Mouse (Mus musculus) telencephalon, adult 2 months (tissue): ENCODE results near the gene Olfr221.
A peak's percentile ranks its signal among the peaks of the same experiment; 100 is the strongest.

Source experiments
- DNase-seq: peaks from one replicate; pipeline ENCODE4 v3.0.0-alpha.2; 2011; ENCODE audit warnings: low read depth, low spot score

Gene Olfr221

DNA sequence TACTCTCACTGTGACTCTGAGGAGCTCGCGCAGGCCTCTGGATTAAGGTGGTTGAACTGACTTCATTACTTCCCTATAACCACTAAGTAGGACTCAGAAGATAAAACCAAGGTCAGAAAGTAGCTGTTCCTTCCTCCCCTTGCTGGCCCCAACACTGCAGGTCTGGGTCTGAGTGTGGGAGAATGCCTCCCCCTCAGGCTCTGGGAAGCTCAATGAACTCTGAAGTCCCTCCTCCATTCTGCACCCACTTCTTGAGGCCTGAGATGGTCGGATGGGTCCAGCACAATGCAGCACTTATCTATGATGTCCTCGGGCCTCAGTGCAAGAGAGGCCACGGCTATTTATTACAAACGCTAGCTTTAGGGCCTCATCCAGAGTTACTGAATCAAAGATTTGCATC is 36.6 kb downstream of the Olfr221 start:
- no peak for DNase-seq

DNA sequence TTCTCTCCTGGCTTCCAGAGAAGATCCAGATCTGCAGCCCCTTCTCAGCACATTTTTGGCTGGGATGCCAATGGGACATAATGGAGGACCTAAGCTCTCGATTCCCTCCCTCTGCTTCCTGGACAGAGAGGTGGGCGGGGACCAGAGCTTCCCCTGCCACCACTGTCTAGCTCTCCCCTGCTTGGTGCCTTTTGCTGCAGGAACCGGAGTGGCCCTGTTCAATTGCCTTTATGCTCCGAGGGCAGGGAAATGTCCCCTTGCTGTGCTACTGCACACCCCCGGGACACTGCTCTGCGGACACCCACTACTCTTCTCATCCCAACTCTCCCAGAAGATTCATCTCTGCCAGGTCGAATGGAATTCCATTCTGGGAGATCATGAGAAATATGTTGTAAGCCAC is 37.1 kb downstream of the Olfr221 start:
- DNase-seq: no peak

DNA sequence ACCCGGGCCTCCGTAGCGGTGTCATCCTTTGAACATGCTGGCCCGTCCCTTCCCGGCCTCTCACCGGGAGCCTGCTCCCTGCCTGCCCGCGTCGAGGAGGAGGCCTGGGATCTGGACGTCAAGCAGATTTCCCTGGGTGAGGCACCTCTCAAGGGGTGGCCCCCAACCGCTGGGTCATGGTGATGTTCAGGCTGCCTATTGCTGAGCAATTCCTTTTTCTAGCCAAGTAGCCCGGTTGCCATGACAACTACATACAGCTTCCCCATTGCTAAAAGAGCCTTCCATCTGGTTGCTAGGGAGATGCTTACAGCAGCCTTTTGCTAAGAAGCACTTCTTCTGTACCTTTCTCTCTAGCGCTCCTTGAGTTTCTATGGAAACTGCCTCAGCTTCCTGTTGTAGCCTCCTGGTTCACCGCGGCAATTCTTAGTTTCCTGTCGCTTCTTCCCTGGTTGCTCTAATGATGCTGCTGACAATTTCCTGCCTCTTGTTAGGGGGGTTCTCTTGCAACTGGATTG is 38.2 kb downstream of the Olfr221 start:
- DNase-seq: peak; percentile 97

DNA sequence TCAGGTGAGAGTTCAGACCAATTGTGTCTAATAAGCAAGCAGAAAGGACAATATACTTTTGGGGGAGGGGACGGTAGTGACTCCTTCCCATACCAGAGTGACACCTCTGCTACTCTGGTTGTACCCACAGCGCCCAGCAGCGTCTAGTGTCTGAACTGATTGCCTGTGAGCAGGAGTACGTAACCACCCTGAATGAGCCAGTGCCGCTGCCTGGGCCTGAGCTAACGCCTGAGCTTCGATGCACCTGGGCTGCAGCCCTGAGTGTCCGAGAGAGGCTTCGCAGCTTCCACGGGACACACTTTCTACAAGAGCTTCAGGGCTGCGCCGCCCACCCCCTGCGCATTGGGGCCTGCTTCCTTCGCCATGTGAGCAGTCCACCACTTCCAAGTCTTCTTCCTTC is 44.8 kb downstream of the Olfr221 start:
- DNase-seq: no peak

DNA sequence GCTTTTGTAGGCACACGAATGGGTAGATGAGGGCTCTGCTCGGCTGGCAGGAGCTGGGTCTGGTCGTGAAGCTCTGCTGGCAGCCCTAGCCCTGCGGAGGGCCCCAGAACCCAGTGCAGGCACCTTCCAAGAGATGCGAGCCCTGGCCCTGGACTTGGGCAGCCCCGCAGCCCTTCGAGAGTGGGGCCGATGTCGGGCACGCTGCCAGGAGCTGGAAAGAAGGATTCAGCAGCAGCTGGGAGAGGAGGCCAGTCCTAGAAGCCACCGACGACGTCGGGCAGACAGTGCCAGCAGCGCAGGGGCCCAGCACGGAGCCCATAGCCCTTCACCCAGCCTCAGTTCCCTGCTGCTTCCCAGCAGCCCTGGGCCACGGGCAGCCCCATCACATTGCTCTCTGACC is 45.4 kb downstream of the Olfr221 start:
- DNase-seq: no peak

DNA sequence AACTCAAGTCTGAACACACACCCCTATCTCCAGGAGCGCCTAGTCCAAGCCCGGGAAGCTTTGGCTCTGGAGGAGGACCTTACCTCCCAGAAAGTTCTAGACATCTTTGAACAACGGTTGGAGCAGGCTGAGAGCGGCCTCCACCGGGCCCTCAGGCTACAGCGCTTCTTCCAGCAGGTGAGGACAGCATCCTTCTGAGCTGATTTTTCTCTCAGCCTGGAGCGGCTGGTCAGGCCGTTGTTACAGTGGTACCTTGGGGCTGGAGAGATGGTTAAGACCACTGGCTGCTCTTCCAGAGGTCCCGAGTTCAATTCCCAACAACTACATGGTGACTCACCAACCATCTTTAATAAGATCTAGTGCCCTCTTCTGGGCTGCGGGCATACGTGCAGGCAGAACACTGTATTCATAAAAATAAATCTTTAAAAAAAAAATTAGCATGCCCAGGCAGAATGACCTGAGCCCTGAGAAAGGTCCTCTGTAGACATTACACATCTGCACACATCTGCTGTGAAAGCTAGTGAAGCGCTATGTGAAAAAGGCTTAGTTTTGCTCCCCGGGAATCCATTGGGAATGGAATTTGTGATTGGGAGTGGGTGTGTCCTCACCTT is 45.9 kb downstream of the Olfr221 start:
- DNase-seq: no peak

DNA sequence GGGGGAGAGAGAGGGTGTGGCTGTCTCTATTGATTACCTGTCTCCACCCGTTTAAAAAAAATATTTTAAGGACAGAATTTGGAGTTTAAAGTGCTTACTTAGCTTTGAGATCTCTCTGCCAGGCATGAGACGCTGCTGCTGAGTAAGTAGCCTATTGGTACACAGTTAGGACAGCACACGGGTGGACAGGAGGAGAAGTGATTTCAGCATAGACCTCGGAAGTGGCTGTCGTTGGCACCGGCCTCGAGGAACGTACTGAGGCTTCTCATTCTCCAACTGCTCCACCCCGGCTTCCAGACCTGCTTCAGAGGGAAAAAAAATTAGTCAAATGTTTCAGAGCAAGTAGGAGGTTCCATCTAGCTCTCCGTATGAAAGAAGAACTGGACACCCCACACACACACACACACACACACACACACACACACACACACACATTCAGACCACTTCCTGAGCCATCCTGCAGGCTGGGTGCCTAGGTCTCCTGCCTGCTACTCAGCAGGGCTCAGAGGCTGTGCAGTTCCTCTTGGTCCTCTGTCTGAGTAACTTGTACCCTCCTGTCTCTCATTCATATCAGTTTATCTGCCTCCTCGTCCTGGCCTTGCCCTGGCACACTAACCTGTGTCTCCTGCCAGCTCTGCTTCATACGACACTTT is 46.9 kb downstream of the Olfr221 start:
- DNase-seq: no peak

DNA sequence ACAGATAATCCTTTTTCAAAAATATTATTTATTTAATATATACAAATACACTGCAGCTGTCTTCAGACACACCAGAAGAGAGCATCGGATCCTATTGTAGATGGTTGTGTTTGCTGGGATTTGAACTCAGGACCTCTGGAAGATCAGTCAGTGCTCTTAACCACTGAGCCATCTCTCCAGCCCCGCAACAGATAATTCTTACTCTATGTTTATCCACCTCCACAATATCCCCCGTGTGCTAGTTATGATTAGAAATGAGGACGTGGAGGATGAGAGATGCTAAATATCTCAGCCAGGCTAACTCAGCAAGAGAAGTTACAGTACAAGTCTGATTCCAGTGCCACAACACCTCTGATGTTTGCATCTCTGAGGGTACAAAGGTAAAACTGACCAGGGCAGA is 47.8 kb downstream of the Olfr221 start:
- no peak for DNase-seq

DNA sequence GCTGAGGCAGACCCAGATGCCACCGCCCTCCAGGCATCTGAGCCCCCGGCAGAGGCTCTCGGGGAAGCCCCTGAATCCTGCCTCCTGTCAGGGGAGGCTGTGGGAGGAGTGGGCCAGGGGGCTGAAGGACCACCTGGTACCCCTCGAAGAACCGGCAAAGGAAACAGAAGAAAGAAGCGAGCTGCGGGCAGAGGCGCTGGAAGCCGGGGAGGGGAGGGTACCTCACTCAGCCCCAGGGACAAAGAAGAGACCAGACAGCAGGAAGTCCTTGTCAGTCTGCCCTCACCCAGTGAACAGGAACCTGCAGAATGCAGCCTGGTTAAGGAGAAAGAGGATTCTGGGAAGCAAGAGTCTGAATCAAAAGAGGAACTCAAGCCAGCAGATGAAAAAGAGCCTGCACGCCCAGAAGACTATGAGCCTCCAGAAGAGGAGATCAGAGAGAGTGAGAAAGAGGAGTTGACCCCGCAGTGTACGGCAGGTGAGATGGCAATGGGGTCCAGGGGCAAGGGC is 52.7 kb downstream of the Olfr221 start:
- DNase-seq: no peak

DNA sequence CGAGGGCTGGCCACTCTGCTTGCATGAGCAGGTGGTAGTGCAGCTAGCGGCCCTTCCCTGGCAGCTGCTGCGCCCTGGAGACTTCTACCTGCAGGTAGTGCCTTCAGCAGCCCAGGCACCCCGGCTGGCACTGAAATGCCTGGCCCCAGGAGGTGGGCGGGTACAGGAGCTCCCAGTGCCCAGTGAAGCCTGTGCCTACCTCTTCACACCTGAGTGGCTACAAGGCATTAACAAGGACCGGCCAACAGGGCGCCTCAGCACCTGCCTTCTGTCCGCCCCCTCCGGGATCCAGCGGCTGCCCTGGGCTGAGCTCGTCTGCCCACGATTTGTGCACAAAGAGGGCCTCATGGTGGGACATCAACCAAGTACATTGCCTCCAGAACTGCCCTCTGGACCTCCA is 53.5 kb downstream of the Olfr221 start:
- DNase-seq: no peak

DNA sequence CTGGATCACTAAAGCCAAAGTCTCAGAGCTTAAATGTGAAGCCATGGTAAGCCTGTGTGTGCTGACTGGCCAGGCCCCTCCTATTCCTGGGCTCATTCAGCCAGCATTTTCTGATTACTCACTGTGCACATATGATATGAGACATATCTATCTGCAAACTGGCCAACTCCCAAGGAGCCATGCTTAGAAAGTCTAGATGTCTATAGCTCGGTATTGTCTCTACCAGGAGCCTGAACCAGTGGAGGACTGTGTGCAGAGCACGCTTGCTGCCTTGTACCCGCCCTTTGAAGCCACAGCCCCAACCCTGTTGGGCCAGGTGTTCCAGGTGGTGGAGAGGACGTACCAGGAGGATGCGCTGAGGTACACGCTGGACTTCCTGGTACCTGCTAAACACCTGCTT is 55.1 kb downstream of the Olfr221 start:
- DNase-seq: no peak

DNA sequence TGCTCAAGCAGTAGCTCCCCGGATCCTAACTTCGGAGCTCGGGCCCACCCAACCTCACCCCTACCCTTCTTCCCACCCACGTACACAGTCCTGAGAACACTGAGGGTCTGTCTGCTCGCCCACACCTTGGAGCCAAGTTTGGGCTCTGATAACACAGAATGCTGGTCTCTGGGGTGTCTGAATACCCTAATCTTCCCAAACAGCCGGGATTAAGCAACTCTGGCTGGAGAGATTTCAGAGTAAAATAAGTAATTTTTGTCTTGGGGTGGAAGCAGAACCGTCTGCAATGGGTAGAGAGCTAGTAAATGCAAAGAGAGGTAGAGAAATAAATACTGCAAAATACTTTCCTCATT is 56.1 kb downstream of the Olfr221 start:
- DNase-seq: no peak

DNA sequence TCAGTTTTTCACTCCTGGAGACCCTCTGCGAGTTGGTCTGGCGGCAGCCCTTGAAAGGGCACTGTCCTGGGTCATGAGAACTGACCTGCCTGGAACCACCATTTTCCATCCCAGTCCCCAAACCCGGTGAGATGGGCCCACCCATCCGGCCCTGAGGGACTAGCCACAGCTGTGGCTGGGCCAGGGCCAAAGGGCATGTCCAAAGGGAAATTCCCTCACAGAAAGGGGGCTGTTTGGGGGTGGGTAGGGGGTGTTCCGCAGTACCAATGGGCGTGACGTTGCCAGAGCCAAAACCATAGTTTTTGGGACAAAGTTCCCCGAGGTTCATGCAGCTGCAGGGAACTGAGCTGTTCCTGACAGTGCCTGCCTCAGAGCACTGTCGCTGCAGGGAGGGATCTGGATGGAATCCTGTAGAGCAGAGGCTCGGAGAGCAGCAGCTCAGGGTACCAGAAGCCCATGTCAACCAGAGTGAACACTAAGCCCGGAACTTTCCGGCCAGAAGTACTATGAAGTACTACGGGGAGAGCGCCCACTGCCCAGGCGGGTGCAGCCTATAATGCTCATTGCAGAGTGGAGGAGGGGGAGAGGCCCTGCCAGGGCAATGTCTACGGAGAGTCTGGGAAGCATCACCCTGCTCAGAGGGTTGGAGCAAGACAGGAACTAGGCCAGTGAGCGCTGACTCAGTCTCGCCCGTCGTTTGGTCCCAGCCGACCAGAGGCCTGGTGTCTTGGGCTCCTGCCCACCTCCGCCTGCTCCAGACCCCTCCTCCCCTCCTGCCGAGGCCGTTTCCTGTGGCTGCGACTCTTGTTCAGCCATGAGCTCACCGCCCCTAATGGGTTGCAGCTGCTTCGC is 56.7 kb downstream of the Olfr221 start:
- DNase-seq: no peak

DNA sequence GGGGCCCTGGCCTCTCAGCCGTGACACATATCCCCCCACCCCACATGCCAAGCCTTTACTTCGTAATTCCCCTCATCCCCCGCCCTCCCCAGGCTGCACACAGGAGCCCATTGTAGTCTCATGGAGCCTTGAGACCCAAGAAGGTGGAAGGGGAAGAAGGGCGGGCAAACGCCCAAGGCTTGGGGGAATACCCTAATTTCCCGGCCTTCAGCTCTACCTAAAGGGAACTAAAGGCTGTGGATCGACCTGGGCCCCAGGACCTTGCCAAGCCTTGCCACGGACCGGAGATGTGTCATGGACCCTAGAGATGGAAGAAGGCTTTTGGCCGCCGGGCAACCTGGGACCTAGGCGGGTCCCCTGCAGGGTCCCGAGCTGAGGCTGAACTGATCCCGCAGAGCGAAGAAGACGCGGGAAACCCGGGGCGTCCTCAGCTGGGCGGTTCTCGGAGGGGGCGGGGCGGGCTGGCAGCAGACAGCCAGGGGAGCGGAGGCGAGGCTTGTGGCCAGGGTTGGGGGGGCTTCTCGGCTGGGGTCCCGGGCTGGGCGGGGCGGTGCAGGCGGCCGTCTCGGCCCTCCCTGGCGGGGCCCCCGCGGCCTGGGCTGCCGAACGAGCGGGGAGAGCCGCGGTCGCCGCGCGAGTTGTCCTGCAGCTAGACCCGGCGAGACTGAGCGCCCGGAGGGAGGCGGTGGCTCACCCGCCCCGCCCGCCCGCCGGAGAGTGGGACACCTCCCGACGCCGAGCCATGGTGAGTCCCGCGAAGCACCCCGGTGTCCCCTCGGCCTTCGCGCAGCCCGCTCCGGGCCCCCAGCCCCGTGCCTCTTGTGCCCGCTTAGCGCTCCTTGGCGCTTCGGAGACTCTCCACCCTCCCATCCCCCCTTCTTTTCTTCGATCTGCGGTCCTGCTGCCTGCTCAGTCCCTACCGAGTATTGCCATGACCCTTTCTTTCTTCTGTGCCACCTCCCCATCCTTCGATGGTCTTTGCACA is 57.7 kb downstream of the Olfr221 start, which contains the start of gene Arhgef40:
Arhgef40 (plus strand) TSS at position 473 of the 985 bp plus-strand sequence.
- DNase-seq: no peak
